Mouse (Mus musculus): Measurements from ENCODE around the gene Ndufaf7. TPM values are rescaled to one million over a fixed set of nuclear protein-coding genes. Genes with fewer than 3 reads are reported as not detected.

The Ndufaf7 gene
- polyA plus RNA-seq, 1 experiment = 27.8 TPM

- H3K27ac ChIP-seq (ENCODE audit: insufficient read depth, low read depth, low read length) = no peak overlapping the region
- no peak overlapping the region for H3K4me3 ChIP-seq (ENCODE audit: insufficient read depth, low read length)
- H3K4me1 ChIP-seq (ENCODE audit: control insufficient read depth, insufficient read depth, low read length) = peaks cover 12% of the 10 kb centered on the region
- no peak for TF ChIP-seq CTCF (IDR thresholded peaks at IDR 0.05; ENCODE audit: low read depth, low read length)
- TF ChIP-seq POLR2A (IDR thresholded peaks at IDR 0.05; ENCODE audit: borderline replicate concordance, low read depth, low read length) = no peak
These were observed 23.0 kb upstream of the Ndufaf7 start for GRCm38 (mm10) chr17:78913921-78914320.

DNA sequence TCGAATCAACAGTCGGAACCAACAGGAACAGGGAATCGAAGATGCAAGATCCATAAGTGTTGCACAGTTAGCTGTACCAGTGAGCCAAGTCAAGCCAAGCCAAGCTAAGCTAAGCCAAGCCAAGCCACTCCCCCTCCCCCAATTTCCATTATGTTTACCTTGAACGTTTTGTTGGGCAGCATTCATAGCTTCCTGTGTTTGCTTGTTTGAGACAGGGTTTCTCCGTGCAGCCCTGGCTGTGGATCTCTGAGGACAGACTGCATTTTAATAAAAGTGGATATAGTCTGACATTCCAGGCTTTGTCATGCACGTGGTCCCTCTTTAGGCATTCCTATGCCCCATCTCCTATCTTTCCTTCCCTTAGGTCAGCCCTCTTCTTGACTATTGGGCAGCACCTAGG lies 21.2 kb upstream of the Ndufaf7 start:
- TF ChIP-seq CTCF (IDR thresholded peaks at IDR 0.05; ENCODE audit: low read depth, low read length) = no peak
- no peak for TF ChIP-seq POLR2A (IDR thresholded peaks at IDR 0.05; ENCODE audit: borderline replicate concordance, low read depth, low read length)
- Histone ChIP-seq H3K4me3 (ENCODE audit: insufficient read depth, low read length) (peak overlapping the region; percentile 76), H3K4me1 (ENCODE audit: control insufficient read depth, insufficient read depth, low read length) (peaks cover 12% of the 10 kb centered on the region), H3K27ac (ENCODE audit: insufficient read depth, low read depth, low read length) (0 out of 2 replicates have a peak overlapping the region, but pooled peaks have one; percentile 45)

- Histone ChIP-seq H3K27ac (ENCODE audit: insufficient read depth, low read depth, low read length) (peak within 1 kb of the TSS; percentile 45), H3K4me1 (ENCODE audit: control insufficient read depth, insufficient read depth, low read length) (peaks cover 12% of the 10 kb centered on the region), H3K4me3 (ENCODE audit: insufficient read depth, low read length) (peak within 1 kb of the TSS; percentile 76)
- TF ChIP-seq POLR2A (IDR thresholded peaks at IDR 0.05; ENCODE audit: borderline replicate concordance, low read depth, low read length) (0 out of 2 replicates have a peak, but pooled peaks have one; percentile 1), CTCF (IDR thresholded peaks at IDR 0.05; ENCODE audit: low read depth, low read length) (no peak)
These were observed 20.5 kb upstream of the Ndufaf7 start, which contains the start of gene Cebpzos for GRCm38 (mm10) chr17:78916369-78916813. Cebpzos (plus strand) TSS chr17:78916500.

DNA sequence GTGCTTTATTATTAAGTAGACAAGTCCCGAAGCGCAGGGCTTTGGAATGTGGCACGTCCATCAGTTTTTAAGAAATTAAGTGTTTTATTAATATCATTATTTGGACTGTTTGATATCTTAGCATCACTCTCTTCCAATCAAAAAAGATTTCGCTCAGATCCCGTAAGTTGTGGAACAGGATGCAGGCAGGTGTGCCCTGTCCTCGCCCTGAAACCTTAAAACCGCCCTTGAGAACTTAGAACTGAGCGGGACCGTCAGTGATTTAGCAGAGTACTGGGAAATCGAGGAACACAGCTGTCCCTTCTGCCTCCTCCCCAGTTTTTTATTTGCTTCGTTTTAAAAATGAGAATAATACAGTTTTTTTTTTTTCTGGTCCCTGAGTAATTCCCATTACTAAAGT lies 20.0 kb upstream of the Ndufaf7 start:
- peaks cover 12% of the 10 kb centered on the region for H3K4me1 ChIP-seq (ENCODE audit: control insufficient read depth, insufficient read depth, low read length)
- TF ChIP-seq CTCF (IDR thresholded peaks at IDR 0.05; ENCODE audit: low read depth, low read length) (no peak), POLR2A (IDR thresholded peaks at IDR 0.05; ENCODE audit: borderline replicate concordance, low read depth, low read length) (no peak)
- H3K27ac ChIP-seq (ENCODE audit: insufficient read depth, low read depth, low read length) = peak overlapping the region; percentile 45
- peak overlapping the region; percentile 76 for H3K4me3 ChIP-seq (ENCODE audit: insufficient read depth, low read length)

GRCm38 (mm10) chr17:78917696-78918095 lies 19.2 kb upstream of the Ndufaf7 start:
- Histone ChIP-seq H3K4me3 (ENCODE audit: insufficient read depth, low read length) (0 out of 2 replicates have a peak overlapping the region, but pooled peaks have one; percentile 2), H3K27ac (ENCODE audit: insufficient read depth, low read depth, low read length) (peak overlapping the region; percentile 44), H3K4me1 (ENCODE audit: control insufficient read depth, insufficient read depth, low read length) (peaks cover 12% of the 10 kb centered on the region)
- TF ChIP-seq CTCF (IDR thresholded peaks at IDR 0.05; ENCODE audit: low read depth, low read length) (no peak), POLR2A (IDR thresholded peaks at IDR 0.05; ENCODE audit: borderline replicate concordance, low read depth, low read length) (no peak)

GRCm38 (mm10) chr17:78935857-78936256 lies 1.1 kb upstream of the Ndufaf7 start:
- H3K4me1 ChIP-seq (ENCODE audit: control insufficient read depth, insufficient read depth, low read length) = peaks cover 29% of the 10 kb centered on the region
- TF ChIP-seq POLR2A (IDR thresholded peaks at IDR 0.05; ENCODE audit: borderline replicate concordance, low read depth, low read length) (no peak), CTCF (IDR thresholded peaks at IDR 0.05; ENCODE audit: low read depth, low read length) (no peak)
- no peak overlapping the region; the same call in 1 of the 2 replicates for H3K27ac ChIP-seq (ENCODE audit: insufficient read depth, low read depth, low read length)
- peak overlapping the region; percentile 89 for H3K4me3 ChIP-seq (ENCODE audit: insufficient read depth, low read length)

DNA sequence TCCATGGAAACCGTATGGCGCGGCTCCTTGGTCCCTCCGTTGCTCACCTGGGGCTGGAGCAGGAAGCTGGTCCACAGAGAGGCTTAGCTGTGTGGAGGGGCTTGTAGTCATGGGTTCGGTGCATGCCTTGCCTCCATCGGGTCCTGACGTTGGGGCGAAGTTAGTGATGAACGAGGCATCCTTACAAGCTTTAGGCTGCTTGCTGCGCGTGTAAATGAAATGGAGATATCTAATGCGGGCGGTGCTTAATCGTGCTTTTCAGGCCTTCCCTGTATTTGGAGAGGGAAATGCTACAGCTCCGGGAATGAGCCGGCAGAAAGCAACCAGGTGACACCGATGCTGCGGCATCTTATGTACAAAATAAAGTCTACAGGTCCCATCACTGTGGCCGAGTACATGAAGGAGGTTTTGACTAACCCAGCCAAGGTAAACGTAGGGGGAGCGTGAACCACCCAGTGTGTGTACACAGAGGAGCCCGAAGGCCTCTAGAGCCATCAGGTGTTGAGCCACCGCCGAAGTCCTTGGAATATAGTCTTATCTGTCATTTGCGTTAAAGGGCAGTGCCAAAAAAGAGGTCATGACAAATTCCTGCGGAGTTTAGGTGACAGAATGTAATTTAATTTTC lies 405 bp downstream of the Ndufaf7 start:
- Histone ChIP-seq H3K27ac (ENCODE audit: insufficient read depth, low read depth, low read length) (no peak overlapping the region), H3K4me1 (ENCODE audit: control insufficient read depth, insufficient read depth, low read length) (peaks cover 29% of the 10 kb centered on the region), H3K4me3 (ENCODE audit: insufficient read depth, low read length) (peak overlapping the region; percentile 89)
- TF ChIP-seq POLR2A (IDR thresholded peaks at IDR 0.05; ENCODE audit: borderline replicate concordance, low read depth, low read length) = no peak
- TF ChIP-seq CTCF (IDR thresholded peaks at IDR 0.05; ENCODE audit: low read depth, low read length) = no peak

DNA sequence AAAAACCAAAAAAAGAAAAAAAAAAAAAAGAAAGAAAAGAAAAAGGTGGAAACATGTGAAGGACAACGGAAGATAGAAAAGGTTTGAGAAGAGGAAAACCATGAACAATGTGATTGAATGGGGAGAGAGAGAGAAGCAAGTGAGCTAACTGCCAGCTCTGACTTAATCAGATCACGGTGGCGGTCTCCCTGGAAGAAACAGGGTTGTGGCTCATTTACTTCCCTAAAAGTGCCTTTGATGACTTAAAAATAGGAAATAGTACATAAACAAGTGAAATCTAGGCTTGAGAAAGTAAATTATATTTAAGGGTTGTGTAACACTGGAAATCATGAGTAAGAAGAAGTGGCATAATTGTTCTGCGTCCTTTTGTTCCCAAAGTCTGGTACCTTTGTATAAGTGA lies 2.0 kb downstream of the Ndufaf7 start:
- no peak for TF ChIP-seq POLR2A (IDR thresholded peaks at IDR 0.05; ENCODE audit: borderline replicate concordance, low read depth, low read length)
- no peak for TF ChIP-seq CTCF (IDR thresholded peaks at IDR 0.05; ENCODE audit: low read depth, low read length)
- Histone ChIP-seq H3K27ac (ENCODE audit: insufficient read depth, low read depth, low read length) (peak overlapping the region; percentile 71), H3K4me1 (ENCODE audit: control insufficient read depth, insufficient read depth, low read length) (peaks cover 24% of the 10 kb centered on the region), H3K4me3 (ENCODE audit: insufficient read depth, low read length) (no peak overlapping the region)

GRCm38 (mm10) chr17:78942579-78942978 lies 5.6 kb downstream of the Ndufaf7 start:
- Histone ChIP-seq H3K27ac (ENCODE audit: insufficient read depth, low read depth, low read length) (no peak overlapping the region), H3K4me1 (ENCODE audit: control insufficient read depth, insufficient read depth, low read length) (peaks cover 14% of the 10 kb centered on the region), H3K4me3 (ENCODE audit: insufficient read depth, low read length) (no peak overlapping the region)
- TF ChIP-seq CTCF (IDR thresholded peaks at IDR 0.05; ENCODE audit: low read depth, low read length) (no peak), POLR2A (IDR thresholded peaks at IDR 0.05; ENCODE audit: borderline replicate concordance, low read depth, low read length) (no peak)

- Histone ChIP-seq H3K4me1 (ENCODE audit: control insufficient read depth, insufficient read depth, low read length) (no peaks in the 10 kb centered on the region), H3K27ac (ENCODE audit: insufficient read depth, low read depth, low read length) (no peak overlapping the region), H3K4me3 (ENCODE audit: insufficient read depth, low read length) (no peak overlapping the region)
- TF ChIP-seq POLR2A (IDR thresholded peaks at IDR 0.05; ENCODE audit: borderline replicate concordance, low read depth, low read length) (no peak), CTCF (IDR thresholded peaks at IDR 0.05; ENCODE audit: low read depth, low read length) (no peak)
These were observed 14.3 kb downstream of the Ndufaf7 start for GRCm38 (mm10) chr17:78951225-78951624.

Measured in bone marrow macrophage, adult 2 months (primary cell).